Mouse (Mus musculus) heart, adult 2 months (tissue): ENCODE data around the gene Ceacam1.

Experiments used
- CTCF ChIP-seq: fragments of 200-600 bp; IDR thresholded peaks from 2 replicates; pipeline ENCODE4 v1.8.1; 2022; ENCODE audit warnings: antibody characterized with exemption, mild to moderate bottlenecking, moderate library complexity
- EP300 ChIP-seq: fragments of 200-500 bp; IDR thresholded peaks from 2 replicates; pipeline ENCODE4 v1.6.1; 2011; ENCODE audit warnings: low read depth, low read length, control low read depth; ENCODE audit not compliant: insufficient read depth
- POLR2A ChIP-seq: fragments of 200-500 bp; IDR thresholded peaks from 2 replicates; pipeline ENCODE4 v1.6.1; 2011; ENCODE audit warnings: mild to moderate bottlenecking, low read depth, low read length, control low read depth; ENCODE audit not compliant: insufficient read depth

- TF ChIP-seq CTCF: no peak
- no peak for TF ChIP-seq POLR2A
- TF ChIP-seq EP300: no peak
These were observed 38.1 kb downstream of the Ceacam1 start for GRCm38 (mm10) chr7:25439124-25439822.
